Mouse (Mus musculus): ENCODE data around the gene Mr1.
A peak's percentile ranks its signal among the peaks of the same experiment; 100 is the strongest.

The Mr1 gene

GRCm38 (mm10) chr1:155112118-155112517 is 34.5 kb downstream of the Mr1 start:
- DNase-seq (ENCODE audit: low read depth, low spot score): no peak

GRCm38 (mm10) chr1:155111491-155111890 is 35.1 kb downstream of the Mr1 start:
- DNase-seq (ENCODE audit: low read depth, low spot score): no peak
- no peaks in the 10 kb centered on the region for H3K27me3 ChIP-seq (ENCODE audit: control insufficient read depth, insufficient read depth, low read length, poor library complexity, severe bottlenecking)
- H3K36me3 ChIP-seq (ENCODE audit: control insufficient read depth, insufficient read depth, low read length, poor library complexity, severe bottlenecking): no peaks in the 10 kb centered on the region

More at GRCm38 (mm10) chr1:155112118-155112517, 34.5 kb downstream of the Mr1 start:
- no peaks in the 10 kb centered on the region for H3K36me3 ChIP-seq (ENCODE audit: control insufficient read depth, insufficient read depth, low read length, poor library complexity, severe bottlenecking)
- no peaks in the 10 kb centered on the region for H3K27me3 ChIP-seq (ENCODE audit: control insufficient read depth, insufficient read depth, low read length, poor library complexity, severe bottlenecking)

GRCm38 (mm10) chr1:155109387-155110350 is 36.9 kb downstream of the Mr1 start:
- no peak for DNase-seq (ENCODE audit: low read depth, low spot score)
- Histone ChIP-seq H3K36me3 (ENCODE audit: control insufficient read depth, insufficient read depth, low read length, poor library complexity, severe bottlenecking) (no peaks in the 10 kb centered on the region), H3K27me3 (ENCODE audit: control insufficient read depth, insufficient read depth, low read length, poor library complexity, severe bottlenecking) (no peaks in the 10 kb centered on the region)

GRCm38 (mm10) chr1:155108412-155108811 is 38.2 kb downstream of the Mr1 start:
- no peaks in the 10 kb centered on the region for H3K27me3 ChIP-seq (ENCODE audit: control insufficient read depth, insufficient read depth, low read length, poor library complexity, severe bottlenecking)
- peak; percentile 51 for DNase-seq (ENCODE audit: low read depth, low spot score)
- no peaks in the 10 kb centered on the region for H3K36me3 ChIP-seq (ENCODE audit: control insufficient read depth, insufficient read depth, low read length, poor library complexity, severe bottlenecking)

- Histone ChIP-seq H3K27me3 (ENCODE audit: control insufficient read depth, insufficient read depth, low read length, poor library complexity, severe bottlenecking) (no peaks in the 10 kb centered on the region), H3K36me3 (ENCODE audit: control insufficient read depth, insufficient read depth, low read length, poor library complexity, severe bottlenecking) (no peaks in the 10 kb centered on the region)
- no peak for DNase-seq (ENCODE audit: low read depth, low spot score)
Observed at GRCm38 (mm10) chr1:155107843-155108242, 38.8 kb downstream of the Mr1 start.

GRCm38 (mm10) chr1:155106310-155106709 is 40.3 kb downstream of the Mr1 start:
- Histone ChIP-seq H3K27me3 (ENCODE audit: control insufficient read depth, insufficient read depth, low read length, poor library complexity, severe bottlenecking) (no peaks in the 10 kb centered on the region), H3K36me3 (ENCODE audit: control insufficient read depth, insufficient read depth, low read length, poor library complexity, severe bottlenecking) (no peaks in the 10 kb centered on the region)
- no peak for DNase-seq (ENCODE audit: low read depth, low spot score)

- Histone ChIP-seq H3K27me3 (ENCODE audit: control insufficient read depth, insufficient read depth, low read length, poor library complexity, severe bottlenecking) (no peaks in the 10 kb centered on the region), H3K36me3 (ENCODE audit: control insufficient read depth, insufficient read depth, low read length, poor library complexity, severe bottlenecking) (no peaks in the 10 kb centered on the region)
- DNase-seq (ENCODE audit: low read depth, low spot score): no peak
Observed at GRCm38 (mm10) chr1:155103991-155104390, 42.6 kb downstream of the Mr1 start.

- no peak for DNase-seq (ENCODE audit: low read depth, low spot score)
- Histone ChIP-seq H3K36me3 (ENCODE audit: control insufficient read depth, insufficient read depth, low read length, poor library complexity, severe bottlenecking) (peaks cover 2% of the 10 kb centered on the region; the same call in 1 of the 2 replicates), H3K27me3 (ENCODE audit: control insufficient read depth, insufficient read depth, low read length, poor library complexity, severe bottlenecking) (no peaks in the 10 kb centered on the region)
Observed at GRCm38 (mm10) chr1:155102631-155103030, 44.0 kb downstream of the Mr1 start.

- no peaks in the 10 kb centered on the region for H3K27me3 ChIP-seq (ENCODE audit: control insufficient read depth, insufficient read depth, low read length, poor library complexity, severe bottlenecking)
- H3K36me3 ChIP-seq (ENCODE audit: control insufficient read depth, insufficient read depth, low read length, poor library complexity, severe bottlenecking): peaks cover 4% of the 10 kb centered on the region
Observed at GRCm38 (mm10) chr1:155099280-155099848, 47.2 kb downstream of the Mr1 start, which contains the start of gene Ier5. Gene Ier5 (minus strand): TSS chr1:155099636.

GRCm38 (mm10) chr1:155098486-155099279 is 47.9 kb downstream of the Mr1 start:
- peaks cover 4% of the 10 kb centered on the region for H3K36me3 ChIP-seq (ENCODE audit: control insufficient read depth, insufficient read depth, low read length, poor library complexity, severe bottlenecking)
- peak; percentile 65 for DNase-seq (ENCODE audit: low read depth, low spot score)
- H3K27me3 ChIP-seq (ENCODE audit: control insufficient read depth, insufficient read depth, low read length, poor library complexity, severe bottlenecking): no peaks in the 10 kb centered on the region

More at GRCm38 (mm10) chr1:155099280-155099848, 47.2 kb downstream of the Mr1 start, which contains the start of gene Ier5:
- DNase-seq (ENCODE audit: low read depth, low spot score): peak; percentile 99

GRCm38 (mm10) chr1:155097931-155098485 is 48.6 kb downstream of the Mr1 start:
- Histone ChIP-seq H3K27me3 (ENCODE audit: control insufficient read depth, insufficient read depth, low read length, poor library complexity, severe bottlenecking) (no peaks in the 10 kb centered on the region), H3K36me3 (ENCODE audit: control insufficient read depth, insufficient read depth, low read length, poor library complexity, severe bottlenecking) (peaks cover 4% of the 10 kb centered on the region)
- peak; percentile 93 for DNase-seq (ENCODE audit: low read depth, low spot score)

- peak; percentile 68 for DNase-seq (ENCODE audit: low read depth, low spot score)
- H3K27me3 ChIP-seq (ENCODE audit: control insufficient read depth, insufficient read depth, low read length, poor library complexity, severe bottlenecking): no peaks in the 10 kb centered on the region
- peaks cover 4% of the 10 kb centered on the region for H3K36me3 ChIP-seq (ENCODE audit: control insufficient read depth, insufficient read depth, low read length, poor library complexity, severe bottlenecking)
Observed at GRCm38 (mm10) chr1:155097354-155097753, 49.3 kb downstream of the Mr1 start.

- Histone ChIP-seq H3K27me3 (ENCODE audit: control insufficient read depth, insufficient read depth, low read length, poor library complexity, severe bottlenecking) (no peaks in the 10 kb centered on the region), H3K36me3 (ENCODE audit: control insufficient read depth, insufficient read depth, low read length, poor library complexity, severe bottlenecking) (peaks cover 4% of the 10 kb centered on the region)
- DNase-seq (ENCODE audit: low read depth, low spot score): peak; percentile 86
Observed at GRCm38 (mm10) chr1:155096620-155097261, 49.9 kb downstream of the Mr1 start.

Measured in splenic B cell, adult 2 months (primary cell).